Mouse (Mus musculus): ENCODE measurements at regions not wholly inside any gene's neighbourhood (a gene's known extent, or its start where the extent isn't known, plus 50 kb on each side); places are given as distances from the start of the nearest gene placed in this dataset.

- TF ChIP-seq CTCF (IDR thresholded peaks at IDR 0.05; ENCODE audit: control insufficient read depth, insufficient read depth, insufficient replicate concordance, low read depth, low read length) (no peak), POLR2A (IDR thresholded peaks at IDR 0.05; ENCODE audit: control insufficient read depth, low read depth, low read length) (no peak)
Observed at GRCm38 (mm10) chr2:51238992-51239391, 90.1 kb upstream of the Rnd3 start.
